Mouse (Mus musculus) lung, adult 2 months (tissue): ENCODE measurements around the gene Gm9008. TPM values are rescaled to one million over a fixed set of nuclear protein-coding genes. Genes with fewer than 3 reads are reported as not detected.
"Not testable (repeated sequence)": the region's sequence is repeated elsewhere in the genome, so short reads cannot be mapped to it uniquely, and the experiment has no call there.

Experiments used
- DNase-seq: peaks from one replicate; pipeline ENCODE4 v3.0.0; 2022
- H3K4me1 ChIP-seq: fragments of 200-500 bp; 2 replicates; pipeline ENCODE4 v1.6.1; 2011; ENCODE audit warnings: low read length; ENCODE audit not compliant: control insufficient read depth, insufficient read depth
- H3K4me3 ChIP-seq: fragments of 200-500 bp; replicated peaks from 2 replicates; pipeline ENCODE3; 2011; ENCODE audit warnings: low read depth, mild to moderate bottlenecking, control low read depth, low read length; ENCODE audit errors: extremely low read depth
- CTCF ChIP-seq: fragments of 200-500 bp; IDR thresholded peaks from 2 replicates; pipeline ENCODE4 v1.5.1; 2011; ENCODE audit warnings: mild to moderate bottlenecking, low read length, control low read depth; ENCODE audit not compliant: insufficient read depth
- POLR2A ChIP-seq: fragments of 200-500 bp; IDR thresholded peaks from 2 replicates; pipeline ENCODE4 v1.6.1; 2011; ENCODE audit warnings: low read depth, mild to moderate bottlenecking, control low read depth, low read length, borderline replicate concordance; ENCODE audit errors: extremely low read depth
- WGBS: fragments of 180-500 bp; shearing (Covaris S2); methylation state at CpG from one replicate; pipeline ENCODE4 v1.1.7; 2018; 5-methylcytosine and 5-hydroxymethylcytosine counted together
- polyA plus RNA-seq: library from polyadenylated mRNA; depleted of rRNA; stranded (reverse); fragments of >200 nt; gene quantifications from 2 replicates; pipeline ENCODE4 v1.2.3, GENCODE M21; 2012; rRNA removed

The Gm9008 gene
- polyA plus RNA-seq = 3.2 and 4.7 TPM in 2 replicates

GRCm38 (mm10) chr6:76497054-76497835 is at the start of gene Gm9008:
Gm9008 (minus strand) TSS chr6:76497784.
- not testable (repeated sequence) for H3K4me1 ChIP-seq, H3K4me3 ChIP-seq, DNase-seq
- WGBS = 92% methylated on average over 19 of the region's 22 CpGs

- H3K4me3 ChIP-seq = no peak overlapping the region
- no peak for DNase-seq
- no peaks in the 10 kb centered on the region for H3K4me1 ChIP-seq
- TF ChIP-seq CTCF (no peak), POLR2A (no peak)
- 81% methylated on average over 4 of the region's 4 CpGs for WGBS
Measured at GRCm38 (mm10) chr6:76521975-76522641, 24.5 kb upstream of the Gm9008 start.

- no peak for DNase-seq
- H3K4me1 ChIP-seq = no peaks in the 10 kb centered on the region
- H3K4me3 ChIP-seq = no peak overlapping the region
- TF ChIP-seq POLR2A (no peak), CTCF (no peak)
Measured at GRCm38 (mm10) chr6:76510200-76510599, 12.6 kb upstream of the Gm9008 start.

- WGBS = 89% methylated on average over 12 of the region's 12 CpGs
- H3K4me1 ChIP-seq, DNase-seq: not testable (repeated sequence)
Measured at GRCm38 (mm10) chr6:76496335-76496734, 1.2 kb downstream of the Gm9008 start.

GRCm38 (mm10) chr6:76468194-76468593 is 29.4 kb downstream of the Gm9008 start:
- no peak overlapping the region for H3K4me3 ChIP-seq
- 21% methylated on average over 2 of the region's 2 CpGs for WGBS
- TF ChIP-seq POLR2A (no peak), CTCF (no peak)
- DNase-seq = no peak
- no peaks in the 10 kb centered on the region for H3K4me1 ChIP-seq

More at GRCm38 (mm10) chr6:76496335-76496734, 1.2 kb downstream of the Gm9008 start:
- H3K4me3 ChIP-seq = not testable (repeated sequence)
